Mouse (Mus musculus) small intestine, adult 2 months (tissue): ENCODE results near the gene Mybph. TPM values are rescaled to one million over a fixed set of nuclear protein-coding genes. Genes with fewer than 3 reads are reported as not detected.
A peak's percentile ranks its signal among the peaks of the same experiment; 100 is the strongest.

Experiments
- H3K27ac ChIP-seq: fragments of 200-500 bp; 2 replicates; pipeline ENCODE4 v1.5.1; 2012; ENCODE audit warnings: low read depth, low read length, control low read depth, inconsistent platforms; ENCODE audit not compliant: insufficient read depth
- H3K27me3 ChIP-seq: fragments of 200-500 bp; 2 replicates; pipeline ENCODE4 v1.6.1; 2012; ENCODE audit warnings: mild to moderate bottlenecking, moderate library complexity, low read length, inconsistent platforms; ENCODE audit not compliant: control insufficient read depth, insufficient read depth
- H3K36me3 ChIP-seq: fragments of 200-500 bp; 2 replicates; pipeline ENCODE4 v1.6.1; 2012; ENCODE audit warnings: mild to moderate bottlenecking, low read length, control low read depth, inconsistent platforms; ENCODE audit not compliant: control insufficient read depth, insufficient read depth
- H3K4me1 ChIP-seq: fragments of 200-500 bp; 2 replicates; pipeline ENCODE4 v1.6.1; 2012; ENCODE audit warnings: low read length, inconsistent platforms, mixed read lengths; ENCODE audit not compliant: control insufficient read depth, insufficient read depth, insufficient read length
- H3K4me3 ChIP-seq: fragments of 200-500 bp; 2 replicates; pipeline ENCODE4 v1.5.1; 2012; ENCODE audit warnings: low read depth, mild to moderate bottlenecking, control low read depth, inconsistent platforms, low read length, moderate library complexity
- CTCF ChIP-seq: fragments of 200-500 bp; IDR thresholded peaks from 2 replicates; pipeline ENCODE4 v1.5.1; 2012; ENCODE audit warnings: low read depth, mild to moderate bottlenecking, control low read depth, inconsistent platforms, low read length, moderate library complexity, mixed read lengths; ENCODE audit not compliant: insufficient replicate concordance, insufficient read length; ENCODE audit errors: extremely low read depth
- POLR2A ChIP-seq: fragments of 200-500 bp; IDR thresholded peaks from 2 replicates; pipeline ENCODE4 v1.6.1; 2012; ENCODE audit warnings: low read depth, mild to moderate bottlenecking, control low read depth, inconsistent platforms, low read length, moderate library complexity
- WGBS: fragments of 180-500 bp; shearing (Covaris S2); methylation state at CpG from one replicate; pipeline ENCODE4 v1.1.7; 2018; 5-methylcytosine and 5-hydroxymethylcytosine counted together
- polyA plus RNA-seq: library from polyadenylated mRNA; depleted of rRNA; stranded (reverse); fragments of >200 nt; gene quantifications from 2 replicates; pipeline ENCODE4 v1.2.3, GENCODE M21; 2012

Mybph gene
- polyA plus RNA-seq, 1 experiment: 0.08 TPM

DNA sequence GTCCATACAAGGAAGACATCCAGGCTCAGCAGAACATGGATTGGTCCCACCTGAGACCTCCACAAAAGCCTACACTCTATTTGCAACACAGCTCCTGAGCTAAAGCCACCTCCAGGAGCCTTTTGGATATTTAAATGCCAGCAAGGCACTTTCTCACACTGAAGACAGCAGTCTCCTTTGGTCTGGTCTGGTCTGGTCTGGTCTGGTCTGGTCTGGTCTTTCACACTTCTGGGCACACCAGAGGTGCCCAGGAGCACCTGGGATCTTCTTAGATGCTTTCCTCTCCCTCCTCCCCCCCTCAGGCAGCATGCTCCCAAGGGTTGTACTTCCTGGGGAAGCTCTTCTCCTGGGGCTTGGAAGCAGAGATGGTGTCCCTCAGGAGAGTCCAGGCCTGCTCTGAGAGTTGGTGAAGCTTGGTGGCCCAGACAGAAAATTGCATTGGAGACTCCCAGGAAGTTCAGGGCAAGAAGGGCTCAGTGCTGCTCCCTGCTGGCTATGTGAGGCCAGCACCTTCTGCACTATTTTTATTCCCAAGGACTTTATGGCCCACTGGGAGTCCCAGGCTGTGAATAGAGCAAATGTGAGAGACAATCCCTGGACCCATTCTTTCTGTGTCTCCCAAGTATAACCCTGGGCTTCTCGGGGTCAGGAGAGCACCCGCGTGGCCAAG, 8.6 kb downstream of the Mybph start:
- no peak overlapping the region for H3K4me3 ChIP-seq
- peak; percentile 87; the same call in 1 of the 2 replicates for TF ChIP-seq CTCF
- TF ChIP-seq POLR2A: no peak
- H3K27ac ChIP-seq: no peak overlapping the region
- WGBS: 60% methylated on average over 3 of the region's 3 CpGs
- H3K36me3 ChIP-seq: no peaks in the 10 kb centered on the region
- H3K27me3 ChIP-seq: no peaks in the 10 kb centered on the region
- peaks cover 13% of the 10 kb centered on the region; the same call in 1 of the 2 replicates for H3K4me1 ChIP-seq

DNA sequence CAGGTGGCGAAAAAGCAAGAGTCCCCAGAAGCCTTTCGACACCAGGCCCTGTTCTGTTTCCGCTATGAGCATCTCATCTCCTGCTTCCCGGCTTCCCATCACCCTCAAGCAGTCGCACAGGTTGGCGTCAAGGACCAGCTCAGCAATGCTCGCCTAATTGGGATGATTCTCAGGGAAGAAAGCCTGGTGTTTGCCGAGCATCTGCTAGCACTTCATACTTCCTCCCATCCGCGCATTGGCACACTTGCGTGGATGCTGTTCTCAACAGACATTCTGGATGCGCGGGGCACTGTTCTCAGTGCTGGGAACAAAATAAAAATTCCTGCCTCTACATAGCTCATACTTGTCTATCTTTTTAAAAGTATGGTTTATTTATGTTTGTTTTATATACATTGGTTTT, 11.0 kb downstream of the Mybph start:
- Histone ChIP-seq H3K27me3 (no peaks in the 10 kb centered on the region), H3K4me1 (peaks cover 13% of the 10 kb centered on the region; the same call in 1 of the 2 replicates), H3K4me3 (no peak overlapping the region), H3K27ac (no peak overlapping the region), H3K36me3 (no peaks in the 10 kb centered on the region)
- WGBS: 96% methylated on average over 13 of the region's 13 CpGs
- no peak for TF ChIP-seq POLR2A

- TF ChIP-seq CTCF: no peak
- no peak for TF ChIP-seq POLR2A
- H3K27me3 ChIP-seq: no peaks in the 10 kb centered on the region
- H3K36me3 ChIP-seq: no peaks in the 10 kb centered on the region
- peaks cover 13% of the 10 kb centered on the region; the same call in 1 of the 2 replicates for H3K4me1 ChIP-seq
- peak overlapping the region; percentile 35 for H3K27ac ChIP-seq
- H3K4me3 ChIP-seq: no peak overlapping the region
- 29% methylated on average over 9 of the region's 9 CpGs for WGBS
Observed at GRCm38 (mm10) chr1:134205296-134206018, 12.2 kb downstream of the Mybph start.

DNA sequence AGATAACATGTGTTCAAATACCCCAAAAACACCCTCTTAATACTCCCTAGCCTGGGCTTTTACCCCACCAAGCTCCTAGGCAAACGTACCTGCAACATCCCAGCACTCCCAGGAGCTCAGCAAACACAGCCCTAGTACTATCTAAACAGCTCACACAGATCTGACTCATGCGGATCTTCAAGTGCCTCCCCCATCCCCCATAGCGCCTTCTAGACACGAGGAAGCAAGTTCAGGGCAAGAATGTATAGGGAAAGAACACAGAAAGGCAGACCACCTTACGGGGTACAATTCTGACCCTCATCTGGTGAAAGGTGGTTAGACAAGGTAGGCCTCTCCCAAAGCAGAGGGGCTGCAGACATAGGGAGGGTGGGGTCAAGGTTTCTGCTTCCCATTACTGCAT, 12.8 kb downstream of the Mybph start:
- Histone ChIP-seq H3K4me1 (peaks cover 13% of the 10 kb centered on the region), H3K4me3 (no peak overlapping the region), H3K27ac (peak overlapping the region; percentile 35), H3K27me3 (no peaks in the 10 kb centered on the region), H3K36me3 (no peaks in the 10 kb centered on the region)
- no peak for TF ChIP-seq POLR2A
- TF ChIP-seq CTCF: no peak
- WGBS: 11% methylated on average over 5 of the region's 5 CpGs

DNA sequence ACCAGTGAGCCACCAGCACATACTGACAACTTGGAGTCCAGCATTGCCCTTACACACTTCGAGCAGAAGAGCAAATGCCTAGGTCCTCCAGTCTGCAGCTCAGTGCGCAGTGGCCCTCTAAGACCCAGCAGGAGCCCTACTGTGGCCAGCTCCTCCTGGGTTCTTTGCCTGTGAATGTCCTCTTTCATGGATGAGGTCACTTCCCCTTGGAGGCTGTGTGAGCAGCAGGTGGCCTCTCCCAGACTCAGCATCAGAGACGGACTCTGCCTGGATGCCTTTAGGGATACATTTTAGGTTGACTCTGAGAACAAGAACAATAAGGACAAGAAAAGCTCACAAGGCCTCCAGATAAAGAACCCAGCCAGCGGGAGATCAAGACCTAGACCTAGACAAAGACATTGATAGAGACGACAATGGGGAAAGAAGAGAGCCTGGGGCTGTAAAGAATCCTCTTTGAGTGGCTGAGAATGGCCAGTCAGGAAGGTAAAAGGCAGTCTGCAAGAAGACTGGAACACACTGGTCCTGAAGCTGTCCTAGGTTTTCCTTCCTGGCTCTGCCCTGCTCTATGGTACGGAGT, 17.0 kb downstream of the Mybph start:
- WGBS: 86% methylated on average over 6 of the region's 6 CpGs
- H3K27ac ChIP-seq: no peak overlapping the region
- TF ChIP-seq CTCF (no peak), POLR2A (no peak)

GRCm38 (mm10) chr1:134211043-134211442, 17.8 kb downstream of the Mybph start:
- Histone ChIP-seq H3K27me3 (no peaks in the 10 kb centered on the region), H3K27ac (no peak overlapping the region), H3K4me1 (peaks cover 8% of the 10 kb centered on the region), H3K4me3 (no peak overlapping the region), H3K36me3 (no peaks in the 10 kb centered on the region)
- 68% methylated on average over 6 of the region's 6 CpGs for WGBS
- TF ChIP-seq POLR2A: no peak
- TF ChIP-seq CTCF: no peak

More for the DNA sequence above, 17.0 kb downstream of the Mybph start:
- Histone ChIP-seq H3K4me1 (peaks cover 10% of the 10 kb centered on the region), H3K36me3 (no peaks in the 10 kb centered on the region), H3K4me3 (no peak overlapping the region), H3K27me3 (no peaks in the 10 kb centered on the region)

DNA sequence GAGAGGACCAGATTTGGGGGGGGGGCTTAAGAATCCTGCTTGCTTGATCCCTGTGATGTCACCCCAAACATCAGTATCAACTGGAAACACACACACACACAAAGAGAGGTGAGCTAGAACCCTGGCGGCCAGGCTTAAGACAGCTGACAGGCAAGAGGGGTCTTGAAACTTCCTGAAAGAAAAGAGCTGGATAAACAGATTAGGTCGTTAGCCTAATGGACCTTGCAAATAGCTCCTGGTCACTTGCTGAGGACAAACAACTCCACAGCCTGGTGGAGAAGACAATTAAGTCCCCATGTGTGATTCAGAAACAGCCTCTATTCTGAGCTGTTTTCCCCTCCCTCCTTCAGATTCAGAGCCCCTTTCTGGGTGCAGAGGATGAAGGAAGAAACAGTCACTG, 18.4 kb downstream of the Mybph start:
- no peak overlapping the region for H3K27ac ChIP-seq
- H3K4me3 ChIP-seq: no peak overlapping the region
- H3K4me1 ChIP-seq: peaks cover 6% of the 10 kb centered on the region
- H3K36me3 ChIP-seq: no peaks in the 10 kb centered on the region
- no peaks in the 10 kb centered on the region for H3K27me3 ChIP-seq
- WGBS: 60% methylated on average over 2 of the region's 2 CpGs
- no peak for TF ChIP-seq POLR2A
